10 mouse cellular contexts compared by ENCODE assay signal in genomic region chr15:84315276-84316046, GRCm38 (mm10). TPM values are rescaled to one million over a fixed set of nuclear protein-coding genes. Genes with fewer than 3 reads are reported as not detected.
DNase-seq lines count a peak whose midpoint lies in the region; ATAC-seq and TF ChIP-seq lines count a peak whose summit lies in the region.
"Had no signal": no experiment of that assay in that cellular context is flagged by ENCODE, and none has a peak within 500 bp of the region (broad histone marks: within the 10 kb centered on the region; RNA-seq: fewer than 3 reads in every experiment).

No protein-coding gene starts in this region.

- DNase-seq in kidney, postnatal 10 days: peak; percentile 69
- DNase-seq in kidney, adult 2 months: no peak
- DNase-seq in liver, embryonic 13.5 days: no peak
- DNase-seq in gastrocnemius, postnatal 4 days (ENCODE audit: low spot score in 2 of 2): no peak
- no peak for DNase-seq in left cerebral cortex, adult 18-20 months (ENCODE audit: low spot score in 2 of 2)
- no peak for DNase-seq in heart, postnatal 36 days
- DNase-seq: gastrocnemius, postnatal 25 days had no signal

- H3K4me1 ChIP-seq in kidney, adult 2 months (ENCODE audit: control insufficient read depth, insufficient read depth, low read length): no peaks in the 10 kb centered on the region
- peaks cover 24% of the 10 kb centered on the region for H3K4me1 ChIP-seq in forebrain, embryonic 16.5 days (replicated peaks; ENCODE audit: control insufficient read depth, insufficient read depth, low read length)
- peaks cover 47% of the 10 kb centered on the region for H3K4me1 ChIP-seq in liver, embryonic 13.5 days (replicated peaks)
- peaks cover 37% of the 10 kb centered on the region for H3K4me1 ChIP-seq in neural tube, embryonic 15.5 days

- H3K36me3 ChIP-seq in kidney, adult 2 months (ENCODE audit: control insufficient read depth, insufficient read depth, low read length): no peaks in the 10 kb centered on the region
- no peaks in the 10 kb centered on the region for H3K36me3 ChIP-seq in forebrain, embryonic 16.5 days (ENCODE audit: control insufficient read depth, insufficient read depth)
- H3K36me3 ChIP-seq in liver, embryonic 13.5 days: no peaks in the 10 kb centered on the region
- no peaks in the 10 kb centered on the region for H3K36me3 ChIP-seq in neural tube, embryonic 15.5 days
- H3K36me3 ChIP-seq: midbrain, embryonic 12.5 days had no signal

- H3K9me3 ChIP-seq in forebrain, embryonic 16.5 days (ENCODE audit: control insufficient read depth, low read length): no peaks in the 10 kb centered on the region; the same call in 1 of the 2 replicates
- no peaks in the 10 kb centered on the region for H3K9me3 ChIP-seq in liver, embryonic 13.5 days (replicated peaks)
- no peaks in the 10 kb centered on the region for H3K9me3 ChIP-seq in neural tube, embryonic 15.5 days (replicated peaks)
- H3K9me3 ChIP-seq: midbrain, embryonic 12.5 days had no signal

- no peak overlapping the region for H3K9ac ChIP-seq in forebrain, embryonic 16.5 days (replicated peaks; ENCODE audit: low read depth, low read length)
- H3K9ac ChIP-seq in liver, embryonic 13.5 days: no peak overlapping the region
- H3K9ac ChIP-seq in neural tube, embryonic 15.5 days (replicated peaks): no peak overlapping the region
- H3K9ac ChIP-seq: midbrain, embryonic 12.5 days had no signal

- no peak overlapping the region for H3K4me2 ChIP-seq in forebrain, embryonic 16.5 days (ENCODE audit: low read length)
- H3K4me2 ChIP-seq in liver, embryonic 13.5 days: no peak overlapping the region
- H3K4me2 ChIP-seq in neural tube, embryonic 15.5 days: no peak overlapping the region
- H3K4me2 ChIP-seq: midbrain, embryonic 12.5 days had no signal

- peak; percentile 41; the same call in 1 of the 2 replicates for ATAC-seq in forebrain, embryonic 16.5 days
- no peak for ATAC-seq in liver, embryonic 13.5 days (ENCODE audit: low read depth)
- ATAC-seq in neural tube, embryonic 15.5 days (ENCODE audit: low FRiP score): no peak

- intact Hi-C loops in heart, postnatal 36 days (cut with DNase I): no loop called here

- no peak overlapping the region for H3K4me3 ChIP-seq in kidney, adult 2 months (ENCODE audit: insufficient read depth, low read depth, low read length)
- no peak overlapping the region for H3K4me3 ChIP-seq in forebrain, embryonic 16.5 days (replicated peaks; ENCODE audit: low read length)
- H3K4me3 ChIP-seq in liver, embryonic 13.5 days (replicated peaks): no peak overlapping the region
- no peak overlapping the region for H3K4me3 ChIP-seq in neural tube, embryonic 15.5 days (replicated peaks)
- H3K4me3 ChIP-seq: midbrain, embryonic 12.5 days had no signal

- no peak for TF ChIP-seq CTCF in kidney, adult 2 months (conservative IDR thresholded peaks at IDR 0.05; ENCODE audit: insufficient read depth, insufficient read length, low read depth, low read length)

- H3K27ac ChIP-seq in kidney, adult 2 months (ENCODE audit: insufficient read depth, low read depth, low read length): no peak overlapping the region
- H3K27ac ChIP-seq in forebrain, embryonic 16.5 days (ENCODE audit: low read length): 0 out of 2 replicates have a peak overlapping the region, but pooled peaks have one; percentile 24
- 0 out of 2 replicates have a peak overlapping the region, but pooled peaks have one; percentile 81 for H3K27ac ChIP-seq in liver, embryonic 13.5 days
- H3K27ac ChIP-seq in neural tube, embryonic 15.5 days (replicated peaks): peak overlapping the region; percentile 58

- no peaks in the 10 kb centered on the region for H3K27me3 ChIP-seq in kidney, adult 2 months (replicated peaks; ENCODE audit: control insufficient read depth, insufficient read depth, low read length)
- H3K27me3 ChIP-seq in forebrain, embryonic 16.5 days (replicated peaks; ENCODE audit: control insufficient read depth, insufficient read depth, low read length): no peaks in the 10 kb centered on the region
- H3K27me3 ChIP-seq in liver, embryonic 13.5 days: no peaks in the 10 kb centered on the region
- no peaks in the 10 kb centered on the region; the same call in 1 of the 2 replicates for H3K27me3 ChIP-seq in neural tube, embryonic 15.5 days (replicated peaks)

- WGBS in kidney, adult 2 months: 70% methylated on average over 15 of the region's 15 CpGs
- WGBS in forebrain, embryonic 16.5 days: 50% methylated on average over 15 of the region's 15 CpGs
- WGBS in liver, embryonic 13.5 days (ENCODE audit: insufficient replicate concordance): 60% methylated on average over 15 of the region's 15 CpGs
- 40% methylated on average over 15 of the region's 15 CpGs for WGBS in neural tube, embryonic 15.5 days

- no peak for TF ChIP-seq POLR2A in kidney, adult 2 months (IDR thresholded peaks at IDR 0.05; ENCODE audit: low read depth, low read length)

RNA-seq across cellular contexts. Expression of gene Parvg, which starts 8.4 kb away (rescaled TPM):
- polyA plus RNA-seq in kidney, adult 2 months (2012; rRNA removed): 1.5 and 4.5 TPM in 2 replicates
- polyA plus RNA-seq in forebrain, embryonic 16.5 days (2015; fragmentation: Nextera tagmentation; extraction: Ambion mirVana): 0.84 and 1.0 TPM in 2 replicates
- polyA plus RNA-seq in liver, embryonic 13.5 days (2015; fragmentation: Nextera tagmentation; extraction: Ambion mirVana): 9.4 and 9.8 TPM in 2 replicates
- 1.1 and 17.3 TPM in 2 replicates for polyA plus RNA-seq in neural tube, embryonic 15.5 days (2015; fragmentation: Nextera tagmentation; extraction: Ambion mirVana)
- 1 to 10 TPM; 2.8 to 3.8 TPM for total RNA-seq in gastrocnemius, postnatal 4 days (2021)
- 10 to 100 TPM; 12.5 to 14.9 TPM for total RNA-seq in left cerebral cortex, adult 18-20 months (2021)
- total RNA-seq in heart, postnatal 36 days (2021): 1 to 10 TPM; 1.1 to 2.5 TPM
